Mouse (Mus musculus): ENCODE measurements at regions not wholly inside any gene's neighbourhood (a gene's known extent, or its start where the extent isn't known, plus 50 kb on each side); places are given as distances from the start of the nearest gene placed in this dataset.

GRCm38 (mm10) chr3:23127134-23127533 lies 1050.7 kb downstream of the Tbl1xr1 start:
- ATAC-seq (no peak), DNase-seq (ENCODE audit: low spot score) (no peak)
- H3K9ac ChIP-seq (replicated peaks; ENCODE audit: low read depth): no peak overlapping the region
- H3K4me1 ChIP-seq (ENCODE audit: insufficient read depth, low read depth, low read length): no peaks in the 10 kb centered on the region
- no peak for TF ChIP-seq EP300 (IDR thresholded peaks at IDR 0.05)
- no peak for TF ChIP-seq CTCF (IDR thresholded peaks at IDR 0.05)
- no peaks in the 10 kb centered on the region for H3K27me3 ChIP-seq (replicated peaks; ENCODE audit: insufficient read depth, low read length)
- H3K4me2 ChIP-seq (replicated peaks; ENCODE audit: low read depth, low read length): no peak overlapping the region
- no peaks in the 10 kb centered on the region for H3K36me3 ChIP-seq (ENCODE audit: insufficient read depth, low read length)
- no peak overlapping the region for H3K27ac ChIP-seq (ENCODE audit: low read length)
- no peaks in the 10 kb centered on the region for H3K9me3 ChIP-seq (ENCODE audit: low read length)
- WGBS: 88% methylated on average over 1 of the region's 1 CpGs
- H3K4me3 ChIP-seq (ENCODE audit: low read depth, low read length): no peak overlapping the region

- Histone ChIP-seq H3K27ac (ENCODE audit: low read length) (no peak overlapping the region), H3K4me2 (replicated peaks; ENCODE audit: low read depth, low read length) (no peak overlapping the region), H3K9me3 (ENCODE audit: low read length) (no peaks in the 10 kb centered on the region), H3K27me3 (replicated peaks; ENCODE audit: insufficient read depth, low read length) (no peaks in the 10 kb centered on the region), H3K36me3 (ENCODE audit: insufficient read depth, low read length) (no peaks in the 10 kb centered on the region), H3K9ac (replicated peaks; ENCODE audit: low read depth) (no peak overlapping the region), H3K4me1 (ENCODE audit: insufficient read depth, low read depth, low read length) (no peaks in the 10 kb centered on the region), H3K4me3 (ENCODE audit: low read depth, low read length) (no peak overlapping the region)
- ATAC-seq (no peak), DNase-seq (ENCODE audit: low spot score) (no peak)
- no peak for TF ChIP-seq EP300 (IDR thresholded peaks at IDR 0.05)
- no peak for TF ChIP-seq CTCF (IDR thresholded peaks at IDR 0.05)
- WGBS: 66% methylated on average over 1 of the region's 1 CpGs
Observed at GRCm38 (mm10) chr3:23135551-23135950, 1059.1 kb downstream of the Tbl1xr1 start.

- DNase-seq (ENCODE audit: low spot score): no peak
- no peaks in the 10 kb centered on the region for H3K4me1 ChIP-seq (ENCODE audit: insufficient read depth, low read depth, low read length)
- H3K9ac ChIP-seq (replicated peaks; ENCODE audit: low read depth): no peak overlapping the region
- TF ChIP-seq CTCF (IDR thresholded peaks at IDR 0.05) (no peak), EP300 (IDR thresholded peaks at IDR 0.05) (no peak)
- no peaks in the 10 kb centered on the region for H3K27me3 ChIP-seq (replicated peaks; ENCODE audit: insufficient read depth, low read length)
- H3K4me3 ChIP-seq (ENCODE audit: low read depth, low read length): no peak overlapping the region
- H3K9me3 ChIP-seq (ENCODE audit: low read length): no peaks in the 10 kb centered on the region
- no peak overlapping the region for H3K27ac ChIP-seq (ENCODE audit: low read length)
- H3K36me3 ChIP-seq (ENCODE audit: insufficient read depth, low read length): no peaks in the 10 kb centered on the region
- H3K4me2 ChIP-seq (replicated peaks; ENCODE audit: low read depth, low read length): no peak overlapping the region
- ATAC-seq: no peak
Observed at GRCm38 (mm10) chr3:23138932-23139331, 1062.5 kb downstream of the Tbl1xr1 start.

- H3K4me1 ChIP-seq (ENCODE audit: insufficient read depth, low read depth, low read length): no peaks in the 10 kb centered on the region
- no peak overlapping the region for H3K27ac ChIP-seq (ENCODE audit: low read length)
- no peaks in the 10 kb centered on the region for H3K27me3 ChIP-seq (replicated peaks; ENCODE audit: insufficient read depth, low read length)
- no peaks in the 10 kb centered on the region for H3K9me3 ChIP-seq (ENCODE audit: low read length)
- H3K9ac ChIP-seq (replicated peaks; ENCODE audit: low read depth): no peak overlapping the region
- 72% methylated on average over 3 of the region's 3 CpGs for WGBS
- no peak overlapping the region for H3K4me2 ChIP-seq (replicated peaks; ENCODE audit: low read depth, low read length)
- no peak for ATAC-seq
- no peak overlapping the region for H3K4me3 ChIP-seq (ENCODE audit: low read depth, low read length)
- H3K36me3 ChIP-seq (ENCODE audit: insufficient read depth, low read length): no peaks in the 10 kb centered on the region
- DNase-seq (ENCODE audit: low spot score): no peak
- TF ChIP-seq EP300 (IDR thresholded peaks at IDR 0.05): no peak
Observed at GRCm38 (mm10) chr3:23164828-23165450, 1088.5 kb downstream of the Tbl1xr1 start.

GRCm38 (mm10) chr3:23183393-23183792 lies 1106.9 kb downstream of the Tbl1xr1 start:
- no peak overlapping the region for H3K9ac ChIP-seq (replicated peaks; ENCODE audit: low read depth)

GRCm38 (mm10) chr3:23188479-23188878 lies 1112.0 kb downstream of the Tbl1xr1 start:
- ATAC-seq: no peak
- no peak for DNase-seq (ENCODE audit: low spot score)
- WGBS: 72% methylated on average over 4 of the region's 4 CpGs
- Histone ChIP-seq H3K4me3 (ENCODE audit: low read depth, low read length) (no peak overlapping the region), H3K4me2 (replicated peaks; ENCODE audit: low read depth, low read length) (no peak overlapping the region), H3K27me3 (replicated peaks; ENCODE audit: insufficient read depth, low read length) (no peaks in the 10 kb centered on the region), H3K9ac (replicated peaks; ENCODE audit: low read depth) (no peak overlapping the region), H3K9me3 (ENCODE audit: low read length) (no peaks in the 10 kb centered on the region), H3K36me3 (ENCODE audit: insufficient read depth, low read length) (no peaks in the 10 kb centered on the region), H3K4me1 (ENCODE audit: insufficient read depth, low read depth, low read length) (no peaks in the 10 kb centered on the region), H3K27ac (ENCODE audit: low read length) (no peak overlapping the region)
- TF ChIP-seq EP300 (IDR thresholded peaks at IDR 0.05): no peak
- TF ChIP-seq CTCF (IDR thresholded peaks at IDR 0.05): no peak

More at GRCm38 (mm10) chr3:23183393-23183792, 1106.9 kb downstream of the Tbl1xr1 start:
- Histone ChIP-seq H3K27ac (ENCODE audit: low read length) (no peak overlapping the region), H3K9me3 (ENCODE audit: low read length) (no peaks in the 10 kb centered on the region), H3K4me2 (replicated peaks; ENCODE audit: low read depth, low read length) (no peak overlapping the region), H3K27me3 (replicated peaks; ENCODE audit: insufficient read depth, low read length) (no peaks in the 10 kb centered on the region), H3K4me1 (ENCODE audit: insufficient read depth, low read depth, low read length) (no peaks in the 10 kb centered on the region), H3K4me3 (ENCODE audit: low read depth, low read length) (no peak overlapping the region), H3K36me3 (ENCODE audit: insufficient read depth, low read length) (no peaks in the 10 kb centered on the region)
- TF ChIP-seq EP300 (IDR thresholded peaks at IDR 0.05) (no peak), CTCF (IDR thresholded peaks at IDR 0.05) (no peak)
- no peak for ATAC-seq
- 84% methylated on average over 8 of the region's 8 CpGs for WGBS
- no peak for DNase-seq (ENCODE audit: low spot score)

GRCm38 (mm10) chr3:23200056-23200455 lies 1123.6 kb downstream of the Tbl1xr1 start:
- 79% methylated on average over 1 of the region's 1 CpGs for WGBS
- Histone ChIP-seq H3K4me2 (replicated peaks; ENCODE audit: low read depth, low read length) (no peak overlapping the region), H3K4me3 (ENCODE audit: low read depth, low read length) (no peak overlapping the region), H3K9me3 (ENCODE audit: low read length) (no peaks in the 10 kb centered on the region), H3K36me3 (ENCODE audit: insufficient read depth, low read length) (no peaks in the 10 kb centered on the region), H3K27ac (ENCODE audit: low read length) (no peak overlapping the region), H3K4me1 (ENCODE audit: insufficient read depth, low read depth, low read length) (no peaks in the 10 kb centered on the region), H3K27me3 (replicated peaks; ENCODE audit: insufficient read depth, low read length) (no peaks in the 10 kb centered on the region), H3K9ac (replicated peaks; ENCODE audit: low read depth) (no peak overlapping the region)
- no peak for DNase-seq (ENCODE audit: low spot score)
- ATAC-seq: no peak
- no peak for TF ChIP-seq EP300 (IDR thresholded peaks at IDR 0.05)
- no peak for TF ChIP-seq CTCF (IDR thresholded peaks at IDR 0.05)

Data from lung, postnatal 0 days (tissue).